Mouse (Mus musculus) kidney, embryonic 15.5 days (tissue): ENCODE data around the gene Fndc3b. TPM values are rescaled to one million over a fixed set of nuclear protein-coding genes. Genes with fewer than 3 reads are reported as not detected.
A peak's percentile ranks its signal among the peaks of the same experiment; 100 is the strongest.

Experiments used
- ATAC-seq: fragments of 200-750 bp; cut with Nextera tagmentation; replicated peaks from 2 replicates; pipeline ENCODE4 v1.8.0; 2017; ENCODE audit warnings: moderate TSS enrichment; ENCODE audit not compliant: low FRiP score
- H3K27ac ChIP-seq: fragments of 300-500 bp; sonication (generic); 2 replicates; pipeline ENCODE4 v1.5.1; 2015; ENCODE audit warnings: mild to moderate bottlenecking, inconsistent platforms
- H3K27me3 ChIP-seq: fragments of 300-500 bp; sonication (generic); 2 replicates; pipeline ENCODE4 v1.6.1; 2015; ENCODE audit warnings: inconsistent platforms
- H3K36me3 ChIP-seq: fragments of 300-500 bp; sonication (generic); 2 replicates; pipeline ENCODE4 v1.6.1; 2015; ENCODE audit warnings: inconsistent platforms
- H3K4me1 ChIP-seq: fragments of 300-500 bp; sonication (generic); 2 replicates; pipeline ENCODE4 v1.6.1; 2015; ENCODE audit warnings: inconsistent platforms
- H3K4me2 ChIP-seq: fragments of 300-500 bp; sonication (generic); 2 replicates; pipeline ENCODE4 v1.6.1; 2015; ENCODE audit warnings: moderate library complexity, mild to moderate bottlenecking, inconsistent platforms
- H3K4me3 ChIP-seq: fragments of 300-500 bp; sonication (generic); replicated peaks from 2 replicates; pipeline ENCODE4 v1.5.1; 2015; ENCODE audit warnings: mild to moderate bottlenecking, inconsistent platforms
- H3K9ac ChIP-seq: fragments of 300-500 bp; sonication (generic); 2 replicates; pipeline ENCODE4 v1.6.1; 2015; ENCODE audit warnings: mild to moderate bottlenecking, inconsistent platforms
- H3K9me3 ChIP-seq: fragments of 300-500 bp; sonication (generic); replicated peaks from 2 replicates; pipeline ENCODE4 v1.6.1; 2016; ENCODE audit warnings: inconsistent platforms
- WGBS: fragments of 180-500 bp; shearing (Covaris S2); methylation state at CpG from one replicate; pipeline ENCODE4 v1.1.7; 2015; ENCODE audit warnings: mixed read lengths; 5-methylcytosine and 5-hydroxymethylcytosine counted together
- polyA plus RNA-seq: library from polyadenylated mRNA; unstranded; fragments of >200 nt; fragmentation: Nextera tagmentation; extraction: Ambion mirVana; gene quantifications from 2 replicates; pipeline ENCODE4 v1.2.1, GENCODE M21; 2015

The Fndc3b gene
- polyA plus RNA-seq, 1 experiment from 2014 or later, result 32.8 TPM

GRCm38 (mm10) chr3:27432981-27433380 is 278.1 kb downstream of the Fndc3b start:
- peak; percentile 50; the same call in 1 of the 2 replicates for ATAC-seq
- WGBS, result 70% methylated on average over 3 of the region's 3 CpGs
- no peak overlapping the region for H3K9ac ChIP-seq
- no peaks in the 10 kb centered on the region for H3K9me3 ChIP-seq
- H3K27me3 ChIP-seq, result no peaks in the 10 kb centered on the region
- H3K36me3 ChIP-seq, result peaks cover 43% of the 10 kb centered on the region
- H3K4me2 ChIP-seq, result no peak overlapping the region
- H3K4me1 ChIP-seq, result peaks cover 36% of the 10 kb centered on the region
- no peak overlapping the region for H3K27ac ChIP-seq
- H3K4me3 ChIP-seq, result no peak overlapping the region

- no peak for ATAC-seq
- no peak overlapping the region for H3K4me2 ChIP-seq
- peaks cover 49% of the 10 kb centered on the region for H3K36me3 ChIP-seq
- no peak overlapping the region for H3K9ac ChIP-seq
- H3K27me3 ChIP-seq, result no peaks in the 10 kb centered on the region
- H3K4me3 ChIP-seq, result no peak overlapping the region
- WGBS, result 81% methylated on average over 13 of the region's 13 CpGs
- H3K9me3 ChIP-seq, result no peaks in the 10 kb centered on the region
- peak overlapping the region; percentile 29; the same call in 1 of the 2 replicates for H3K27ac ChIP-seq
- peaks cover 36% of the 10 kb centered on the region for H3K4me1 ChIP-seq
Observed at GRCm38 (mm10) chr3:27430621-27431263, 280.4 kb downstream of the Fndc3b start.

DNA sequence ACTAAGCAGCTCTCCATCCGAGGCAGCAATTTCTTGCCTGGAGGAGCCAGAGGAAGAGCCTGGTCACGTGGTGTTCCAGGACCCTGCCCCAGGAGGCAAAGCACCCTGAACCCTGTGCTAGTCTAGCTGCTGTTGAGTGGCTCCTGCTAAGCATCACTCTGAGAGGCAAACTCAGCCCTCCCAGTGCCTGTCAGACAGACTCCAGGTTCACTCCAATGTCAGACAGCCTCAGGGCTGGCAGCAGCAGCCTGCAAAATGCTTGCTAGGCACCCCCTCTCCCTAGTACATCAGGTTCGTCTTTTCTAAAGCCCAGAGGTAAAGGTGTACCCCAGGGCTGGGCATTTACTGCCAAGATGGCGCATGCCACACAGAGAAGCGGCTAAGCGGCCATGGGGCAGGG is 283.7 kb downstream of the Fndc3b start:
- H3K4me1 ChIP-seq, result peaks cover 19% of the 10 kb centered on the region
- H3K9me3 ChIP-seq, result no peaks in the 10 kb centered on the region
- no peak overlapping the region for H3K9ac ChIP-seq
- 88% methylated on average over 6 of the region's 6 CpGs for WGBS
- no peaks in the 10 kb centered on the region for H3K27me3 ChIP-seq
- H3K4me2 ChIP-seq, result no peak overlapping the region
- ATAC-seq, result no peak
- H3K4me3 ChIP-seq, result no peak overlapping the region
- H3K27ac ChIP-seq, result no peak overlapping the region
- peaks cover 69% of the 10 kb centered on the region for H3K36me3 ChIP-seq

DNA sequence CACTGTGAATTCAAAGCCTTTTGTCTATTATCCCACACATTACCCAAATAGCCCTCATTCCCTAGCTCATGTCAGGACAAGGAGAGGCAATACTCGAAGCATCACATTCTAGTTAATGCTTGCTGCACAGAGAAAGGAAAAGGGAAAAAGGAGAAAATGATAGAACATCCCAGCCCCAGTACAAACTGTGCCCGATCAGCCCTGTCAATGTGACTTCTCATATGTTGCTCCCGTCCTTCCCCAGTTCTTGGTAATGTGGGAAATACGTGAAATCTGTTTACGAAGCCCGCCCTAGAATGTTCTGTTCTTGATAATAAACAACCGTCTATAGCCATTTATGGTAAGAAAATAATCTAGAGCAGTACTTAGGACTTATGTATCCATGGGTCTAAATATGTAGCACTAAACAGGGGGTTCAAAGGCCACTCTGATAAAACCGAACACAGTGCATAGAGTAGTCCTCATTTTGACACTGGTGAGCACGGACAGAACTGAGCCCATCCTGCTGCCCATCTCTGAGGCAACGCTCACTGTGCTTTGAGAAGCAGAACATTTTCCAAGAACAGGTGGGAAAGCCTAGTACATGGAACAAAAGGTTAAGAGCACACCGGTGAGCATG is 286.9 kb downstream of the Fndc3b start:
- Histone ChIP-seq H3K4me2 (no peak overlapping the region), H3K36me3 (peaks cover 75% of the 10 kb centered on the region), H3K9ac (no peak overlapping the region), H3K4me1 (no peaks in the 10 kb centered on the region), H3K9me3 (no peaks in the 10 kb centered on the region), H3K27ac (no peak overlapping the region), H3K27me3 (no peaks in the 10 kb centered on the region), H3K4me3 (no peak overlapping the region)
- no peak for ATAC-seq
- 84% methylated on average over 11 of the region's 11 CpGs for WGBS

- Histone ChIP-seq H3K9me3 (no peaks in the 10 kb centered on the region), H3K27me3 (no peaks in the 10 kb centered on the region), H3K4me3 (no peak overlapping the region), H3K36me3 (peaks cover 76% of the 10 kb centered on the region), H3K4me1 (no peaks in the 10 kb centered on the region), H3K4me2 (no peak overlapping the region), H3K9ac (no peak overlapping the region), H3K27ac (no peak overlapping the region)
- ATAC-seq, result no peak
- WGBS, result 89% methylated on average over 6 of the region's 6 CpGs
Observed at GRCm38 (mm10) chr3:27422521-27422920, 288.6 kb downstream of the Fndc3b start.

- Histone ChIP-seq H3K4me2 (no peak overlapping the region), H3K27me3 (no peaks in the 10 kb centered on the region), H3K4me1 (no peaks in the 10 kb centered on the region), H3K9me3 (no peaks in the 10 kb centered on the region), H3K9ac (no peak overlapping the region), H3K36me3 (peaks cover 72% of the 10 kb centered on the region), H3K4me3 (no peak overlapping the region), H3K27ac (no peak overlapping the region)
- 72% methylated on average over 12 of the region's 12 CpGs for WGBS
- no peak for ATAC-seq
Observed at GRCm38 (mm10) chr3:27421980-27422379, 289.1 kb downstream of the Fndc3b start.

- no peak for ATAC-seq
- Histone ChIP-seq H3K4me3 (no peak overlapping the region), H3K27me3 (no peaks in the 10 kb centered on the region)
Observed at GRCm38 (mm10) chr3:27418602-27419001, 292.5 kb downstream of the Fndc3b start.

DNA sequence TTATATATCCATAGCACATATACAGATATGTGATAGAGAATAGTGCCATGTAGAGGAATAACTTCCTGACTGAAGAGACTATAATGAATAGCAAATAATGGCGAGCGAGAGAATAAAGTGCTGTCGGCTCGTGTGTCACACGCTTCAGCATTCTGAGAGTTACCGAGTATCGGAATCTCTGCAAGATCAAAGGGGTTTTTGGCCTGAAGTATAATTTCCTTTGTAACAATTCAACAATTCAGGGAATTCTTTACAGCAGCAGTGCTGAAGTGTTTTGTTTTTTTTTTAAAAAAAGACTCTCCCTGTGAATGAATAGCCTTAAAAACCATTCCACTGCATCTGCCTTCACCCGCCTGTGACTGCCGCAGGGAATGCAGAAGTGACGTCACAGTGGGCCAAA is 294.3 kb downstream of the Fndc3b start:
- no peaks in the 10 kb centered on the region for H3K9me3 ChIP-seq
- H3K36me3 ChIP-seq, result peaks cover 37% of the 10 kb centered on the region
- no peaks in the 10 kb centered on the region for H3K4me1 ChIP-seq
- no peak for ATAC-seq
- H3K27ac ChIP-seq, result no peak overlapping the region
- WGBS, result 80% methylated on average over 10 of the region's 10 CpGs
- H3K4me2 ChIP-seq, result no peak overlapping the region
- H3K9ac ChIP-seq, result no peak overlapping the region
- H3K4me3 ChIP-seq, result no peak overlapping the region
- H3K27me3 ChIP-seq, result no peaks in the 10 kb centered on the region

More at GRCm38 (mm10) chr3:27418602-27419001, 292.5 kb downstream of the Fndc3b start:
- no peaks in the 10 kb centered on the region for H3K4me1 ChIP-seq
- H3K27ac ChIP-seq, result no peak overlapping the region
- H3K9me3 ChIP-seq, result no peaks in the 10 kb centered on the region
- WGBS, result 94% methylated on average over 8 of the region's 8 CpGs
- no peak overlapping the region for H3K9ac ChIP-seq
- H3K4me2 ChIP-seq, result no peak overlapping the region
- peaks cover 51% of the 10 kb centered on the region for H3K36me3 ChIP-seq

DNA sequence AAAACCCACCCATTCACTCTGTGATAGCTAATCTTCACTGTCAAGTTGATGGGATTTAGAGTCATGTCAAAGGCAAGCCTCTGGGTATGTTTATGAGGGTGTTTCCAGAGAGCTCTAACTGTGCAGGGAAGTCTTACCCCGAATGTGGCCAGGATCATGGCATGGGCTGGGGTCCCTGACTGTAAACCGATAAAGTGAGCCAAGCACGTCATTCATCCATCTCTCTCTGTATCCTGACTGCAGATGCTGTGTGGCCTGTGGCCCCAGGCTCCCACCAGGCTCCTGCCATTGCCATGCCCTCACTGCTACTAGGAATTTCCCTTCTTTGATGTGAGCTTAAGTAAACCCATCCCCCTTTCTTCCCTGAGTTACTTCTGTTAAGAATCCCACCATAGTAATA is 297.5 kb downstream of the Fndc3b start:
- H3K27ac ChIP-seq, result no peak overlapping the region

GRCm38 (mm10) chr3:27411286-27411685 is 299.8 kb downstream of the Fndc3b start:
- Histone ChIP-seq H3K27me3 (no peaks in the 10 kb centered on the region), H3K36me3 (peaks cover 6% of the 10 kb centered on the region; the same call in 1 of the 2 replicates), H3K27ac (no peak overlapping the region), H3K9ac (no peak overlapping the region), H3K4me1 (0 out of 2 replicates have a peak, but pooled peaks cover 6% of the 10 kb centered on the region), H3K9me3 (no peaks in the 10 kb centered on the region), H3K4me2 (no peak overlapping the region), H3K4me3 (no peak overlapping the region)
- ATAC-seq, result no peak
- WGBS, result 98% methylated on average over 2 of the region's 2 CpGs

More for the DNA sequence above, 297.5 kb downstream of the Fndc3b start:
- no peak for ATAC-seq
- 73% methylated on average over 3 of the region's 3 CpGs for WGBS
- no peak overlapping the region for H3K4me3 ChIP-seq
- H3K4me1 ChIP-seq, result no peaks in the 10 kb centered on the region
- H3K4me2 ChIP-seq, result no peak overlapping the region
- peaks cover 16% of the 10 kb centered on the region for H3K36me3 ChIP-seq
- no peak overlapping the region for H3K9ac ChIP-seq
- no peaks in the 10 kb centered on the region for H3K27me3 ChIP-seq
- no peaks in the 10 kb centered on the region for H3K9me3 ChIP-seq

DNA sequence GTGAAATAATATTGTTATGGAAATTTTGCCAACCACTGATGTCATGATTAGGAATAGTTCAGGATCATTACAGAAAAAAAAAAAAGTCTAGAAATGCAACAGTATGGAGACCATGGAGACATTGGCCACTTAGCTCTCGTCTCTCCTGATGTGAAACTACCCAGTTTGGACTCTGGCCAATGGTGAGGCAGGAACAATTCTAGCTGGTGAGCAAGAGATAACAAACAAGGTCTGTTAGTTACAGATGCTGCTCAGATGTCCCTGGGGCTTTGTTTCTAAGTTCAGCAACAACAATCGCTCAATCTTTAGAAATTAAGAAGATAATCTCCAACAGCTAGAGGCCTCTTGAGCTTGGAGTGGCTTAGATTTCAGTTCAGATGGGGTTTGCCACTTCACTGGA is 302.5 kb downstream of the Fndc3b start:
- no peaks in the 10 kb centered on the region for H3K36me3 ChIP-seq
- H3K9ac ChIP-seq, result no peak overlapping the region

DNA sequence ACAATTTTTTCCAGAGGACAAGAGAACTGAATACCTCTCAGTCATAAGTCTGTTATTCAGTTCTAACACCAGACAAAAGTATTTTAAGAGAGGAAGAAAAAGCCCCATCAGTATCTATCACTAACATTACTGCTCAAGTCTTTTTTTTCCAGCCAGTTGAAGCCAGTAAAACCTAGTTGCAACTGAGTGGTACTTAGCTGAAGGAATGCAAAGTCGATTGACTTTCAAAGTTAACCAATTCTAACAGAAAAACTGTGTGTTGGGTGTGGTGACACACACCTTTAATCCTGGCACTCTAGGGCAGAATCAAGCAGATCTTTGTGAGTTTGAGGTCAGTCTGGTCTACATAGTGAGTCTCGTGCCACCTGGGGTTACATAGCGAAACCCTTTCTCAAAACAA is 304.7 kb downstream of the Fndc3b start:
- Histone ChIP-seq H3K4me3 (no peak overlapping the region), H3K27me3 (no peaks in the 10 kb centered on the region), H3K9me3 (no peaks in the 10 kb centered on the region), H3K36me3 (no peaks in the 10 kb centered on the region), H3K4me1 (0 out of 2 replicates have a peak, but pooled peaks cover 6% of the 10 kb centered on the region), H3K9ac (no peak overlapping the region), H3K27ac (no peak overlapping the region), H3K4me2 (no peak overlapping the region)
- 85% methylated on average over 3 of the region's 3 CpGs for WGBS
- no peak for ATAC-seq

More for the DNA sequence above, 302.5 kb downstream of the Fndc3b start:
- no peak overlapping the region for H3K4me3 ChIP-seq
- no peaks in the 10 kb centered on the region for H3K27me3 ChIP-seq
- H3K4me1 ChIP-seq, result 0 out of 2 replicates have a peak, but pooled peaks cover 6% of the 10 kb centered on the region
- no peak overlapping the region for H3K4me2 ChIP-seq
- H3K9me3 ChIP-seq, result no peaks in the 10 kb centered on the region
- 70% methylated on average over 2 of the region's 2 CpGs for WGBS
- ATAC-seq, result no peak
- no peak overlapping the region for H3K27ac ChIP-seq
